Mouse (Mus musculus) neural tube, embryonic 13.5 days (tissue): ENCODE measurements at regions not wholly inside any gene's neighbourhood (a gene's known extent, or its start where the extent isn't known, plus 50 kb on each side); places are given as distances from the start of the nearest gene placed in this dataset.
"Not testable (repeated sequence)": the region's sequence is repeated elsewhere in the genome, so short reads cannot be mapped to it uniquely, and the experiment has no call there.

Source experiments
- ATAC-seq: fragments of 200-750 bp; cut with Nextera tagmentation; 2 replicates; pipeline ENCODE4 v1.8.0; 2017; ENCODE audit warnings: low read depth, mild to moderate bottlenecking, moderate TSS enrichment, moderate library complexity
- H3K27ac ChIP-seq: fragments of 300-500 bp; sonication (generic); replicated peaks from 2 replicates; pipeline ENCODE4 v1.5.1; 2015; ENCODE audit warnings: moderate library complexity, mild to moderate bottlenecking, inconsistent platforms
- H3K27me3 ChIP-seq: fragments of 300-500 bp; sonication (generic); 2 replicates; pipeline ENCODE4 v1.6.1; 2015; ENCODE audit warnings: mild to moderate bottlenecking, inconsistent platforms
- H3K36me3 ChIP-seq: fragments of 300-500 bp; sonication (generic); 2 replicates; pipeline ENCODE4 v1.6.1; 2015; ENCODE audit warnings: mild to moderate bottlenecking, inconsistent platforms
- H3K4me1 ChIP-seq: fragments of 300-500 bp; sonication (generic); replicated peaks from 2 replicates; pipeline ENCODE4 v1.6.1; 2015; ENCODE audit warnings: inconsistent platforms
- H3K4me2 ChIP-seq: fragments of 300-500 bp; sonication (generic); 2 replicates; pipeline ENCODE4 v1.6.1; 2015; ENCODE audit warnings: inconsistent platforms, mild to moderate bottlenecking, moderate library complexity
- H3K4me3 ChIP-seq: fragments of 300-500 bp; sonication (generic); 2 replicates; pipeline ENCODE4 v1.5.1; 2015; ENCODE audit warnings: mild to moderate bottlenecking, inconsistent platforms
- H3K9ac ChIP-seq: fragments of 300-500 bp; sonication (generic); 2 replicates; pipeline ENCODE4 v1.6.1; 2015; ENCODE audit warnings: moderate library complexity, mild to moderate bottlenecking, inconsistent platforms
- H3K9me3 ChIP-seq: fragments of 300-500 bp; sonication (generic); 2 replicates; pipeline ENCODE4 v1.6.1; 2016; ENCODE audit warnings: inconsistent platforms
- WGBS: fragments of 180-500 bp; shearing (Covaris S2); methylation state at CpG from one replicate; pipeline ENCODE4 v1.1.7; 2015; 5-methylcytosine and 5-hydroxymethylcytosine counted together

- 84% methylated on average over 3 of the region's 3 CpGs for WGBS
- H3K27me3 ChIP-seq = no peaks in the 10 kb centered on the region
Measured at GRCm38 (mm10) chr11:7705312-7705764, 491.6 kb upstream of the Igfbp3 start.

GRCm38 (mm10) chr11:7697591-7697990 is 483.9 kb upstream of the Igfbp3 start:
- Histone ChIP-seq H3K4me1 (no peaks in the 10 kb centered on the region), H3K27me3 (no peaks in the 10 kb centered on the region), H3K4me2 (no peak overlapping the region), H3K4me3 (no peak overlapping the region), H3K9ac (no peak overlapping the region), H3K36me3 (no peaks in the 10 kb centered on the region), H3K9me3 (no peaks in the 10 kb centered on the region), H3K27ac (no peak overlapping the region)
- no peak for ATAC-seq
- 77% methylated on average over 1 of the region's 1 CpGs for WGBS

More at GRCm38 (mm10) chr11:7705312-7705764, 491.6 kb upstream of the Igfbp3 start:
- H3K4me2 ChIP-seq = no peak overlapping the region
- no peak overlapping the region for H3K4me3 ChIP-seq
- no peaks in the 10 kb centered on the region for H3K36me3 ChIP-seq
- no peaks in the 10 kb centered on the region for H3K9me3 ChIP-seq
- no peak overlapping the region for H3K27ac ChIP-seq
- H3K9ac ChIP-seq = no peak overlapping the region
- no peak for ATAC-seq
- no peaks in the 10 kb centered on the region for H3K4me1 ChIP-seq

- not testable (repeated sequence) for H3K27ac ChIP-seq, H3K4me3 ChIP-seq, H3K9ac ChIP-seq, H3K9me3 ChIP-seq, H3K4me1 ChIP-seq, H3K36me3 ChIP-seq, H3K4me2 ChIP-seq, ATAC-seq, H3K27me3 ChIP-seq
- WGBS = 74% methylated on average over 3 of the region's 3 CpGs
Measured at GRCm38 (mm10) chr11:7689701-7690100, 476.0 kb upstream of the Igfbp3 start.

- H3K4me1 ChIP-seq = no peaks in the 10 kb centered on the region
- no peaks in the 10 kb centered on the region for H3K36me3 ChIP-seq
Measured at GRCm38 (mm10) chr11:7672821-7673220, 459.1 kb upstream of the Igfbp3 start.

GRCm38 (mm10) chr11:7630637-7631036 is 416.9 kb upstream of the Igfbp3 start:
- H3K4me1 ChIP-seq = peaks cover 5% of the 10 kb centered on the region; the same call in 1 of the 2 replicates
- H3K27me3 ChIP-seq = no peaks in the 10 kb centered on the region
- no peaks in the 10 kb centered on the region for H3K36me3 ChIP-seq
- H3K27ac ChIP-seq = no peak overlapping the region
- no peak overlapping the region for H3K4me3 ChIP-seq
- ATAC-seq = 0 out of 2 replicates have a peak, but pooled peaks have one; percentile 40
- no peak overlapping the region for H3K4me2 ChIP-seq
- H3K9me3 ChIP-seq = no peaks in the 10 kb centered on the region
- no peak overlapping the region for H3K9ac ChIP-seq

More at GRCm38 (mm10) chr11:7672821-7673220, 459.1 kb upstream of the Igfbp3 start:
- Histone ChIP-seq H3K9me3 (no peaks in the 10 kb centered on the region), H3K27me3 (no peaks in the 10 kb centered on the region), H3K27ac (no peak overlapping the region), H3K4me2 (no peak overlapping the region), H3K9ac (no peak overlapping the region), H3K4me3 (no peak overlapping the region)
- ATAC-seq = no peak

- Histone ChIP-seq H3K27me3 (no peaks in the 10 kb centered on the region), H3K4me1 (peaks cover 3% of the 10 kb centered on the region; the same call in 1 of the 2 replicates), H3K4me3 (no peak overlapping the region), H3K9ac (no peak overlapping the region), H3K36me3 (no peaks in the 10 kb centered on the region), H3K9me3 (no peaks in the 10 kb centered on the region), H3K4me2 (no peak overlapping the region), H3K27ac (no peak overlapping the region)
- 77% methylated on average over 3 of the region's 3 CpGs for WGBS
- ATAC-seq = no peak
Measured at GRCm38 (mm10) chr11:7625256-7625655, 411.5 kb upstream of the Igfbp3 start.

DNA sequence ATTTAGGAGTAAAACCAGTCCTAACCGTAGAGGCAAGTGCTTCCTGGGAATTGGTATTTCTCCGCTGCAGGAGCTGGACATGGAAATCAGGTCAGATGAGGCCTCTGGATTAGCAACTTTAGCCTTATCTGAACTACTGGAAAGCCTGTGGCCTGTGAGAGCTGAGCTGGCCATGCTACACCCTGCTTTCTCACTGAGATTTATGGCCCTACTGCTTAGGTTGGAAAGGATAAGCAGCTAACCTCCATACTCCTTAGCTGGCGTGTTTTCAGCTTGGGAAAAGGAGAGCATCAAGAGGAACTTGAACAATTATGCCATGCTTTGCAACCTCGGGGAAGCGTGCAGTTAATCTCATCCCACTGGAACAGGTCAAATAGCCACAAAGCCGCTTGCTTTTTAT is 406.6 kb upstream of the Igfbp3 start:
- H3K4me2 ChIP-seq = no peak overlapping the region
- no peaks in the 10 kb centered on the region for H3K9me3 ChIP-seq
- WGBS = 78% methylated on average over 6 of the region's 6 CpGs

DNA sequence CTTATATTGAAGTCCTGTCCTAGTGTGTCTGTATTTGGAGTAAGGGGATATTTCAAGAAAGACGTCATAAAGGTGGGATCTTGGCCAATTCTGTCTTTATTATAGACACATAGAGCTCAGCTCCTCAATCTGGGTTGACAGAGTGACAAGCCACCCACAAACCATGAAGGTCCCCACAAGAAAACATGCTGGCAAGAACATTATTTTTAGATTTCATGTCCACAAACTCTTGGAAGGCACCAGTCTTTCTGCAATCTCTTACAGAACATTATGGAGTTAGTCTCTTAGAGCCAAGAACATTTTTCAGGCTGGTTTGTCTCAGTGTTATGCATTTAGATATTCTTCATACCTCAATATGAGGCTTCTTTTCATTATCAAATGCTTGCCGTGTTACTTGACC is 397.0 kb upstream of the Igfbp3 start:
- ATAC-seq = no peak
- no peak overlapping the region for H3K9ac ChIP-seq
- no peaks in the 10 kb centered on the region for H3K9me3 ChIP-seq
- H3K4me3 ChIP-seq = no peak overlapping the region
- H3K27me3 ChIP-seq = no peaks in the 10 kb centered on the region
- H3K4me2 ChIP-seq = no peak overlapping the region
- H3K36me3 ChIP-seq = no peaks in the 10 kb centered on the region
- H3K4me1 ChIP-seq = no peaks in the 10 kb centered on the region
- WGBS = 86% methylated on average over 2 of the region's 2 CpGs
- no peak overlapping the region for H3K27ac ChIP-seq

More for the DNA sequence above, 406.6 kb upstream of the Igfbp3 start:
- Histone ChIP-seq H3K27ac (no peak overlapping the region), H3K4me1 (no peaks in the 10 kb centered on the region), H3K9ac (no peak overlapping the region), H3K36me3 (no peaks in the 10 kb centered on the region), H3K4me3 (no peak overlapping the region), H3K27me3 (no peaks in the 10 kb centered on the region)
- ATAC-seq = no peak

DNA sequence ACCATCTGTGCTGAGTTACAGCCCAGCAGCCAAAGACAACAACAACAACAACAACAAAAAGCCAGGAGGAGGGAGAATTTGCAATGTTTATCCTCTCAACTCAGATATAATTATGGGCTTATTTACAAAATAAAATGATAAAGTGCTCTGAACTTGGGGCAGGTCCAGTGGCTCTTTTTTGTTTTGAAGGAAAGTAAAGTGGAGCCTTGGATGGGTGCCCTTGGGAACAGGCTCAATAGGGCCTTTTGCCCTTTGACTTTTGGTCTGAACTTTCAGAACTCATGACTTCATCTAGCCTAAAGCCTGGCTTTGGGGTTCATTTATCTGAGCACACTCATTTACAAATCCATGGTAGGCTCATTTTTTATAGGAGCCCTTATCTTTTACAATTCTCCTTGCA is 396.2 kb upstream of the Igfbp3 start:
- H3K36me3 ChIP-seq = no peaks in the 10 kb centered on the region
- H3K4me1 ChIP-seq = no peaks in the 10 kb centered on the region
- no peak overlapping the region for H3K4me3 ChIP-seq
- H3K27ac ChIP-seq = no peak overlapping the region
- H3K9me3 ChIP-seq = no peaks in the 10 kb centered on the region
- no peaks in the 10 kb centered on the region for H3K27me3 ChIP-seq
- H3K4me2 ChIP-seq = no peak overlapping the region
- no peak for ATAC-seq
- H3K9ac ChIP-seq = no peak overlapping the region

DNA sequence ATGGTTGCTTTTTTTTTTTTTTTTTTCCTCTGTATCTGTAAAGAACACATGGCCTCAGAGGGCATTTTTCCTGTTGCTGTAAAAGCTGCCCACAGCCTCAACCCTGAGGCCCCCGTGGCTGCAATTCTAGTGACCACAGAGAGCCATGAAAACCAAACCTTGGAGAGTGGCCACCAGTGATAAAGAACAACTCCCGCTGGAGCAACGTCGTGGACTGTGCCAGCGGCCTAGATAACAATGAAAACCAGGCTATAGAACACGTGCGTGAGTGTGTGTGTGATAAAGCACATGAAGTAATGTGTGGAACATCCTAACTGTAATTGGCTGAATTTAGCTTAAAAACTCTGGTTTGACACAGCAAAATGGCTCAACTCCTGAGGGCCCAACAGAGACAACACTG is 392.9 kb upstream of the Igfbp3 start:
- no peaks in the 10 kb centered on the region for H3K27me3 ChIP-seq
- H3K36me3 ChIP-seq = no peaks in the 10 kb centered on the region
- H3K9me3 ChIP-seq = no peaks in the 10 kb centered on the region
- no peak overlapping the region for H3K27ac ChIP-seq
- ATAC-seq = no peak
- no peak overlapping the region for H3K4me3 ChIP-seq
- H3K4me2 ChIP-seq = no peak overlapping the region
- H3K9ac ChIP-seq = no peak overlapping the region
- H3K4me1 ChIP-seq = no peaks in the 10 kb centered on the region
- WGBS = 87% methylated on average over 7 of the region's 7 CpGs

- no peak overlapping the region for H3K9ac ChIP-seq
- 70% methylated on average over 4 of the region's 4 CpGs for WGBS
- H3K27ac ChIP-seq = no peak overlapping the region
- no peak overlapping the region for H3K4me2 ChIP-seq
- no peak overlapping the region for H3K4me3 ChIP-seq
- ATAC-seq = no peak
- no peaks in the 10 kb centered on the region for H3K27me3 ChIP-seq
- H3K9me3 ChIP-seq = no peaks in the 10 kb centered on the region
- H3K4me1 ChIP-seq = no peaks in the 10 kb centered on the region
- H3K36me3 ChIP-seq = no peaks in the 10 kb centered on the region
Measured at GRCm38 (mm10) chr11:7592010-7592409, 378.3 kb upstream of the Igfbp3 start.

GRCm38 (mm10) chr11:7583296-7583695 is 369.6 kb upstream of the Igfbp3 start:
- Histone ChIP-seq H3K27ac (no peak overlapping the region), H3K9me3 (peaks cover 5% of the 10 kb centered on the region; the same call in 1 of the 2 replicates), H3K36me3 (no peaks in the 10 kb centered on the region), H3K4me2 (no peak overlapping the region), H3K27me3 (no peaks in the 10 kb centered on the region), H3K4me3 (no peak overlapping the region), H3K9ac (no peak overlapping the region), H3K4me1 (no peaks in the 10 kb centered on the region)
- WGBS = 92% methylated on average over 2 of the region's 2 CpGs
- ATAC-seq = no peak

DNA sequence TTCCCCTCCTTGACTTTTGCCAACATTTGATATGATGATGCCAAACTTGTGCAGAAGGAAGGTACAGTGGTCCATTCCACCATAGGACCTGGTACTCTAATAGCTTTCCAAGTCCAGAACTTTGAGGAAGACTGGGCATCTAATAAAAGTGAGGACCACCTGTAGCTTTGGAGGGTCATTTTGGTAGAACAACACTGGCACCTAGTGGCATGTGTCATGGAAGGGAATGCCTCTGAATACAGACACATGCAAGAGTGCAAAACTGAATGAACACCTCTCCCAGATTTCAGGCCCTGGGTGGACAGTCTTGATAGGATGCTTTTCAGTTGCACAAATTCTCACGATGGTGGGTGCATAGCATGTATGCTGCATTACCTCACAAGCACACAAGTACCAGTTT is 354.8 kb upstream of the Igfbp3 start:
- Histone ChIP-seq H3K9ac (no peak overlapping the region), H3K27ac (no peak overlapping the region), H3K4me3 (no peak overlapping the region), H3K36me3 (no peaks in the 10 kb centered on the region), H3K4me1 (no peaks in the 10 kb centered on the region), H3K27me3 (no peaks in the 10 kb centered on the region), H3K4me2 (no peak overlapping the region), H3K9me3 (no peaks in the 10 kb centered on the region)
- no peak for ATAC-seq
- 90% methylated on average over 1 of the region's 1 CpGs for WGBS
